Mouse (Mus musculus) stomach, postnatal 0 days (tissue): ENCODE results near the gene Nfia. TPM values are rescaled to one million over a fixed set of nuclear protein-coding genes. Genes with fewer than 3 reads are reported as not detected.

Source experiments
- ATAC-seq: fragments of 200-750 bp; cut with Nextera tagmentation; 2 replicates; pipeline ENCODE4 v1.8.0; 2017; ENCODE audit not compliant: low FRiP score, low TSS enrichment
- DNase-seq: peaks from one replicate; pipeline ENCODE4 v3.0.0-alpha.2; 2016; ENCODE audit warnings: low spot score
- H3K27ac ChIP-seq: fragments of 300-500 bp; sonication (generic); replicated peaks from 2 replicates; pipeline ENCODE4 v1.5.1; 2014; ENCODE audit warnings: mild to moderate bottlenecking, control low read depth
- H3K27me3 ChIP-seq: fragments of 300-500 bp; sonication (generic); 2 replicates; pipeline ENCODE4 v1.6.1; 2014; ENCODE audit warnings: low read length; ENCODE audit not compliant: control insufficient read depth, insufficient read depth
- H3K36me3 ChIP-seq: fragments of 300-500 bp; sonication (generic); 2 replicates; pipeline ENCODE4 v1.6.1; 2014; ENCODE audit warnings: low read length, mixed read lengths; ENCODE audit not compliant: control insufficient read depth, insufficient read depth
- H3K4me1 ChIP-seq: fragments of 300-500 bp; sonication (generic); replicated peaks from 2 replicates; pipeline ENCODE4 v1.6.1; 2014; ENCODE audit warnings: antibody characterized with exemption; ENCODE audit not compliant: control insufficient read depth, insufficient read depth
- H3K4me2 ChIP-seq: fragments of 300-500 bp; sonication (generic); replicated peaks from 2 replicates; pipeline ENCODE4 v1.6.1; 2014; ENCODE audit warnings: low read depth, mild to moderate bottlenecking, control low read depth, moderate library complexity
- H3K4me3 ChIP-seq: fragments of 300-500 bp; sonication (generic); 2 replicates; pipeline ENCODE4 v1.5.1; 2014; ENCODE audit warnings: low read depth, low read length, control low read depth
- H3K9ac ChIP-seq: fragments of 300-500 bp; sonication (generic); 2 replicates; pipeline ENCODE4 v1.6.1; 2014; ENCODE audit warnings: mild to moderate bottlenecking, low read length, control low read depth, mixed read lengths
- H3K9me3 ChIP-seq: fragments of 300-500 bp; sonication (generic); 2 replicates; pipeline ENCODE4 v1.6.1; 2016; ENCODE audit warnings: low read length; ENCODE audit not compliant: control insufficient read depth
- CTCF ChIP-seq: IDR thresholded peaks from 2 replicates; pipeline ENCODE4 v1.5.1; 2016; ENCODE audit warnings: antibody characterized with exemption, low read depth, mild to moderate bottlenecking, moderate library complexity
- EP300 ChIP-seq: optimal IDR thresholded peaks from 2 replicates; pipeline ENCODE3; 2016; ENCODE audit warnings: antibody characterized with exemption
- WGBS: fragments of 180-500 bp; shearing (Covaris S2); extraction: QIAGEN DNeasy Blood & Tissue Kit; methylation state at CpG from one replicate; pipeline ENCODE4 v1.1.7; 2014; 5-methylcytosine and 5-hydroxymethylcytosine counted together
- polyA plus RNA-seq: library from polyadenylated mRNA; unstranded; fragments of >200 nt; fragmentation: Nextera tagmentation; extraction: Ambion mirVana; gene quantifications from 2 replicates; pipeline ENCODE4 v1.2.1, GENCODE M21; 2015

The Nfia gene
- polyA plus RNA-seq, 1 experiment from 2014 or later = 26.0 TPM

DNA sequence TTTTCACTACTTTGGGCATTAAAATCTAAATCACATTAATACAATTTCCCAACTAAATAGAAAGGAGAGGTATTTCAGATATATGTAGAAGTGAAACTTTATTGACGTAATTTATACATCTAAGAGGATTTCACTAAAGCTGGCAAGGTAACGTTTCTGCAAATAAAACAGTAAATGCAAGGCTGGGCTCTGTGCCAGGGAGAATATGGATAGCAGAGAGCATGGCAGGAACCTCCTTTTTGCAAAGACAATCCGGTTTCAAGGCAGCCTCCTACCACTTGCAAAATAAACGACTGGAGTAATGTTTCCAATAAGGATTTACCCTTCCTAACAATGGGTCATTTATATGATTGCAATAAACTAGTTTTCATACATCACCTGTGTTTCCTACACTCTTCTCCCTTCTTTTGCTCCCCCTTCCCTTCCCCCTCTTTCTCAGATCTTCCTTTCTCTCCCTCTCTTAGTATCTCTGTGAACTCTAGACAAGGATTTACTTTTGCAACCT lies 2.0 kb downstream of the Nfia start:
- peak overlapping the region; percentile 88 for H3K4me2 ChIP-seq
- no peaks in the 10 kb centered on the region for H3K9me3 ChIP-seq
- H3K4me1 ChIP-seq = 0 out of 2 replicates have a peak, but pooled peaks cover 4% of the 10 kb centered on the region
- H3K4me3 ChIP-seq = peak overlapping the region; percentile 96
- H3K27ac ChIP-seq = peak overlapping the region; percentile 96
- no peak for DNase-seq
- no peaks in the 10 kb centered on the region for H3K36me3 ChIP-seq
- no peak for ATAC-seq
- no peaks in the 10 kb centered on the region for H3K27me3 ChIP-seq
- WGBS = 8% methylated on average over 4 of the region's 4 CpGs
- TF ChIP-seq CTCF (no peak), EP300 (no peak)
- H3K9ac ChIP-seq = 0 out of 2 replicates have a peak overlapping the region, but pooled peaks have one; percentile 38

DNA sequence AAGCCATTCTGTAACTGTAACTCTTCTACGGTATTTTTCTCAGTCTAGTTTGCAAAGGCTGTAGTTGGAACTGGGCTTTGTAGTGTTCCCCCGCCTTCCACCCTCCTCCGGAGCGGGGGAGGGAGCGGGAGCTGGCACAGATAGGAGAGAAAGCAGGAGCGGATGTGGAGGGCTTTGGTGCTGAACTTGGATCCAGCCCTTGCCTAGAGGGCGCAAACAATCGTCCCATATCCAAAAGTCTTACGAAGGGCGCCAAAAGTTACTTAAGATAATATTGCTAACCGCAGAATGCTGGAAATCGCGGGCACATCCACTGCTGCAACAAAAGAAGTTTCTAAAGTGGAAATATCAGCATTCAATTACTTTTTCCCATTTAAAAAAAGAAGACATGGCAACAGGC lies 2.5 kb downstream of the Nfia start:
- no peak for ATAC-seq
- Histone ChIP-seq H3K4me1 (0 out of 2 replicates have a peak, but pooled peaks cover 4% of the 10 kb centered on the region), H3K9me3 (no peaks in the 10 kb centered on the region), H3K4me3 (peak overlapping the region; percentile 96), H3K27me3 (no peaks in the 10 kb centered on the region), H3K4me2 (peak overlapping the region; percentile 88), H3K27ac (peak overlapping the region; percentile 96), H3K9ac (peak overlapping the region; percentile 35; the same call in 1 of the 2 replicates), H3K36me3 (no peaks in the 10 kb centered on the region)
- 2% methylated on average over 13 of the region's 13 CpGs for WGBS
- TF ChIP-seq CTCF (peak; percentile 50), EP300 (no peak)
- DNase-seq = peak; percentile 71

DNA sequence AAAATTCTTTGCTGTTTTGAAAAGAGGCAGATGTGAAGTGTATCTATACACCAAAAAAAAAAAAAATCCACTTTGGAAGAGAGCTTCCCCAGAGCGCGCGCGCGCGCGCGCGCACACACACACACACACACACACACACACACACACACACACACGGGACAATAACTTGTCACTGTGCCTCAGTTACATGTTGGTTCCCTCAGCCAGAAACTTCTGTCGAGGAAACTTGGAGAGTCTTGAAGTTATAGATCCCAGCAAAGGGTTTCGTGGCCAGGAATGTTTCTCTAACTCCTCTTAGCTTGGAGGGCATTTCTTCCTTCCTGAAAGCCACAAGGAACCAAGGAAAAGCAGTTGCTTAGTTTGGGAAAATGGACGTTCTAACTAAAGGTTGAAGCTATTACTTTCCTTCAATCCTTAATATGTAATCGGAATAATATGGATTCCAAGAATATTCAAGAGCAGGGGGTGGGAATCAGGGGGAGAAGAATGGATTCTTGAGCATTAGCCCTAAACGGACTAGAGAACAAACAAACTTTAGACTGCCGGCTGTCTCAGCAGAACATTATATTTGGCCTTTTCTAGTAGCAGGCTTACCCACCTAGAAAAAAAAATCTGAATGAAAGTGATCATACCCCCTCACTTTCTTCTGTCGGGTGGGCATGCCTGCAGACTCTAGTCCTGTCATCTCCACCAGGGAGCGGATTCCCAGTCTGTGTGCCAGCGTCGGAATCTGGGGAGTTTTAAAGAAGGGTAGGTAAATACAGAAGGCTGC lies 3.1 kb downstream of the Nfia start:
- Histone ChIP-seq H3K9me3 (no peaks in the 10 kb centered on the region), H3K4me1 (0 out of 2 replicates have a peak, but pooled peaks cover 4% of the 10 kb centered on the region), H3K9ac (peak overlapping the region; percentile 99), H3K4me2 (peak overlapping the region; percentile 88), H3K27me3 (no peaks in the 10 kb centered on the region), H3K4me3 (peak overlapping the region; percentile 96), H3K36me3 (no peaks in the 10 kb centered on the region), H3K27ac (peak overlapping the region; percentile 96)
- no peak for DNase-seq
- 1% methylated on average over 20 of the region's 20 CpGs for WGBS
- no peak for ATAC-seq
- peak; percentile 45 for TF ChIP-seq CTCF
- TF ChIP-seq EP300 = no peak

DNA sequence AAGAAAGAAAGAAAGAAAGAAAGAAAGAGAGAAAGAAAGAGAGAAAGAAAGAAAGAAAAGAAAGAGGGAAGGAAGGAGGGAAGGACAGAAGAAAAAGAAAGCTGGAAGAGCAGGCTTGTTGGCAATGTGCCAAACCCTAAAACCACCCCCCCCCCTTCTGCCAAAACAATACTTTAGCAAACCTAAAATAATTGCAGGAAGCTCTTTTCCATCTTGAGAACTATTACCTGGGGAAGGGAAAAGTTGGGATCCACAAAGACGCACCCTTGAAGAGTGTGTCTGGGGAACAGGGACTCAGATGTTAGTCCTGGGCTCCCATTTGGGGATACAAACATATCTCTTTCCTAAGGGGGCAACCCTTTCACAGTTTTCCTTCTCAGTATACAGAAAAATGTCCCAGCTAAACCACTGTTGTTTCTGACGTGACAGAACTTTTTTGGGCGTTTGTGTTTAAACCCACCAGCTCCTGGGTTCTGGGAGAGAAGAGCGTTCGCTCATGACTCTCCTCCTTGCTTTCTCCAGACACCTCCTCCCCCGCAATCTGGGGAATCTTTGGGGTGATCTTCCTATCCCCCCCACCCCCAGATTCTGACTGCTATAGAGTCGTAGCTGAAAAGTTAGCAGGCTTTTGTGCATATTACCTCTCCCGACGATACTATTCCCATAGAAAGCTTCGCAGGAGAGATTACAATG lies 4.0 kb downstream of the Nfia start:
- TF ChIP-seq EP300 (no peak), CTCF (no peak)
- Histone ChIP-seq H3K4me3 (peak overlapping the region; percentile 96), H3K4me1 (0 out of 2 replicates have a peak, but pooled peaks cover 4% of the 10 kb centered on the region), H3K9ac (peak overlapping the region; percentile 99), H3K36me3 (no peaks in the 10 kb centered on the region), H3K9me3 (no peaks in the 10 kb centered on the region), H3K27ac (peak overlapping the region; percentile 96), H3K27me3 (no peaks in the 10 kb centered on the region), H3K4me2 (peak overlapping the region; percentile 88)
- no peak for ATAC-seq
- WGBS = 3% methylated on average over 10 of the region's 10 CpGs
- DNase-seq = no peak

DNA sequence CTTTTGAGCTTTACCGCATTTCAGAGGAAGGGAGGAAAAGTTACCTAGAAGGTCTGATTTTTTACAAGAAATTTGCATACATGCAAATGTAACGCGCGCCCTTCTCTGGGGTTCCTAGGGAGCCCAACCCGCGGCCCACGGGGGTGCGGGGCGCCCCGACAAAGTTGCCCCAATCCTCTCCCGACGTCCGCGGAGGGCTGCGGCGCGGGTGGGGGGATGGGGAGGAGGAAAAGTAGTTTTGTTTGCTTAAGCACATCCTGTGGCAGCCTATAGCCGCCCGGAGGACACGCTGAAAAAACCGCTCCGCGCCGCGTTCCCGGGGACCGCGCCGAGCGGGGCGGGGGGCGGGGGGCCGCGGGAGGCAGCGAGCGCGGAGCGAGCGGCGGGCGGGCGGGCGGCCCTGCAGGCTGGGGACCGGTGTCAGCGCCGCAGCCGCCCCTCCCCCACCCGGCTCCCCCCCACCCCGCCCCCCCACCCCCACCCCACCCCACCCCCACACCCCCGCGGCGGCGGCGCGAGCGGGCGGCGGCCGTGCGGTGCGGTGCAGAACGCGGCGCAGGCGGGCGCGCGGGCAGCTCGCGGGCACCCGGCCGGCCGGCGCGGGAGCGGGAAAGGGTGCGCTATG lies 4.7 kb downstream of the Nfia start:
- H3K4me3 ChIP-seq = peak overlapping the region; percentile 96
- WGBS = under 1% methylated on average over 26 of the region's 77 CpGs
- TF ChIP-seq EP300 = no peak
- TF ChIP-seq CTCF = no peak
- peak; percentile 57 for DNase-seq
- H3K4me1 ChIP-seq = 0 out of 2 replicates have a peak, but pooled peaks cover 4% of the 10 kb centered on the region
- ATAC-seq = peak; percentile 41
- H3K27me3 ChIP-seq = no peaks in the 10 kb centered on the region
- peak overlapping the region; percentile 99 for H3K9ac ChIP-seq
- H3K9me3 ChIP-seq = no peaks in the 10 kb centered on the region
- H3K4me2 ChIP-seq = peak overlapping the region; percentile 88
- H3K27ac ChIP-seq = peak overlapping the region; percentile 96
- no peaks in the 10 kb centered on the region for H3K36me3 ChIP-seq
